Mouse (Mus musculus): ENCODE measurements around the gene Mettl2.
A peak's percentile ranks its signal among the peaks of the same experiment; 100 is the strongest.

Mettl2 gene

DNA sequence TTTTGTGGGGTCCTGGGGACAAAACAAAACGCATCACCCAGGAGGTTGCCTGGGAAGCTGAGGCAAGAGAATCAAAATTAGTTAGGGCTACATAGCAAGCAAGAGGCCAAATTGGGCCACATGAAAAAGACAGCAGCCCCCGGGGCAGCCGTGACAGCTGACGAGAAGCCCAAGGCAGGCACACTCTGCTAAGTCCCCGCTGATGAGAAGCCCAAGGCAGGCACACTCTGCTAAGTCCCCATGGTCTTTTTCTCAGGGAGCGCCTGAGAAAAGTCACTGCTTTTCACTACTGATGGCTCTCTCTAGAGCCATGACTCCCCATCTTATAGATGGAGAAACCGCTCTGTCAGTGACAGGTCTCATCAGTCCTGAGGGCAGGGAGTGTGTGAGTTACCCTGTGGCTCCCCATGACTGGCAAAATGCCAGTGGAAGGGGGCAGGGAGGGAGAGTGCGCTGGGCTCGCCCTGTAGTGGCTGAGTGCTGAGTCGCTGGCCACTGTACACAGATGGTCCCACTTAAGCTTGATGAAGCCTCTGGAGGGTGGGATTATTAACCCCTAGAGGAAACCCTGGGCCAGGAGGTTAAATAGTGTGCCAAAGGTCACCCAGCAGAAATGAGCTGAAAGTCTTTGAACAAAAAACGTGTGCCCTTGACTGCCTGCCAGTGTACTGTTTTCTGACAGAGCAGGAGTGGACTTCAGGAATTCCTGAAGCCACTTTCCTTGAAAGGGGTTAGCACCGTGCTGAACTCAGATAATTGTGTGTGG, 27.0 kb downstream of the Mettl2 start:
- no peak for DNase-seq

DNA sequence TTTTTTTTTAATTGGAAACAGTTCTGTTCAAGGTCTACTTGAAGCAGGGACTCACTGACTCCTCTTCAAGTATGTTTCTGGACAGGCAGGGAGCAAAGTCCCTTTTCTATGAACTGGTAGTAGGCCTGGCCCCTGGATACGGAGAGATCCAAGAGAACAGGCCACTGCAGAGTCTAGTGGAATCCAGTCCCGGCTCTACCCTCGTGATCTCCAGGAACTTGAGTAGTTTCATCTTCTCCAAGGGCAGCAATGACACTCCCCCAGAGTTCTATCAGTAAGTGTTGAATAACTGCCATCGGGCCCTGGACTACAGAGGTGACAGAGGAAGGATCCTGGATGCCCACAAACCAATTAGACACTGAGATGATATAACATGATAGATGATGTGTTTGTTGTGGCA, 29.7 kb downstream of the Mettl2 start:
- DNase-seq, result no peak

DNA sequence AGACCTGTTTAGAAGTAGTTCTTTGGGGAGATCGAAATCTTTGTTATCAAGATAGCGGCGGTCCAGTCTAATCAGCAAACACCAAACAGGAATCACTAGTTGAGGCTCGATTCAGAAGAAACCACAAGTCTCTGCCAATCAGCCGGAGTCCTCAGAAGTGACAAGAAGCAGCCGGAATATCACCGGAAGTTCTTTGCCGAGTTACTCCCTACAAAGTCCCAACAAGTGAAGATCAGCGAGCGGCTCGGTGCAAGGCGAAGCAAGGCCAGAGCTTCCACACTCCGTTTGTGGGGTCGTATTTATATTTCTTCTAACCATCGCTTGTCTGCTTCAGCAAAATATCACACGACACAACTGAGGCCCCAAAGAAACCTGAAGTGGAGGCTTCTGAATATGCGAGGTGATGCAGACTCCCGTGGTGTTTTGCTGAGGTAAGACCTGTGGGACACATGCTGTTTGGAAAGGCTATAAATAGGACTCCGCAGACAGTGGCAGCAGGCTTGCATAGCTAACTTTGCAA, 30.6 kb downstream of the Mettl2 start:
- no peak for DNase-seq

GRCm38 (mm10) chr11:105158047-105158446, 31.8 kb downstream of the Mettl2 start:
- no peak for DNase-seq

GRCm38 (mm10) chr11:105159673-105160360, 33.6 kb downstream of the Mettl2 start:
- no peak for DNase-seq

DNA sequence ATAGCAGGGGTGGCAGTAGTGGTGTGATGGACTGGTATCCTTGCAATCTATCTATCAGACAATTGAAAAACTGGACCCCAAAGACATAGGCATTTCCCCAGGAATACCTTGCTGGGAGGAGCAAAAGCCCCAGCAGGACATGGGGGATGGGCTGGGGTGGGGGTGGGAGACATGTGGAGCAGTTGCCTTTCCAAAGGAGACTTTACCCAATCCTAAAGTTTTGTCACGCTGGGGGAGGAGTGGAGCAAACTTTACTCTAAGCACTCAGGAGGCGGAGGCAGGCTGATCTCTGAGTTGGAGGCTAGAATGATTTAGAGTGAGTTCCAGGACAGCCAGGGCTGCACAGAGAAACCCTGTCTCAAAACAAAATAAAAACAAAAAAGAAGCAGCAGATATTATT, 35.2 kb downstream of the Mettl2 start:
- no peak for DNase-seq

GRCm38 (mm10) chr11:105164516-105165510, 38.6 kb downstream of the Mettl2 start:
- no peak for DNase-seq

DNA sequence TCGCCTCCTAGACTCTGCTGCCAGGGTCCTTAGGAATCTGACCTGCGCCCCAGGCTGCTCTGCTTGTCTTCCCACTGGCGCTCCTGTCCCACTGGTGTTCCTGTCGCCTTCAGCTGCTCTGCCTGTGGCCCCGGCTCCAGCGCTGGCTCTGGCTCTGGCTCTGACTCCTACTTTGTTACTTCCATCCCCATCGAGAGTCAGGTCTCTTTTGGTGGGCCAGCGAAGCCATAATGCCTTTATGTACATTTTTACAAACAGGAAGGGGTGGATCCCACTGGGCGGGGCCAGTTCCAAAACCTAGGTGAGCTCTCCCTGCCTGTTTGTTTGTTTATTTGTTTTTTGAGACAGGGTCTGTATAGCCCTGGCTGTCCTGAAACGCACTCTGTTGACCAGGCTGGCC, 40.6 kb downstream of the Mettl2 start:
- DNase-seq, result no peak

DNA sequence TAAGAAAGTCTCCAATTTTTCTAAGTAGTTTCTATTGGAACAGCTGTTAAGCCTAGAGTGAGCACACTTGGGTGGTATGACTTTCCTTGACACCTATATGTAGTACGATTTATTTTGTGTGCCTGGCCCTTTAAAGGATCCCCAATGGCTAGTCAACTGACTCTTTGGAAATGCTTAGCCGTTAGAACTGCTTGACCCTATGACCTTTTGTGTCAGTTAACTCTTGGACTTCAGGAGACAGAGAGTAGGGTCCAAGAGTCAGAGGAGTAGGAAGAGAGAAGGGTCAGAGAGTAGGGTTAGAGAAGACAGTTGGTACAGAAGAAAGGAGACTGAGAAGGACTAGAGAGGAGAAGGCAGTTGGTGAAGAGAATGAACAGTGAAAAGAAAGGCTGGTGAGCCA, 52.3 kb downstream of the Mettl2 start, which contains the start of gene Tlk2:
Gene Tlk2, plus strand, starts transcription at position 292 of the 400 bp plus-strand sequence.
- no peak for DNase-seq

DNA sequence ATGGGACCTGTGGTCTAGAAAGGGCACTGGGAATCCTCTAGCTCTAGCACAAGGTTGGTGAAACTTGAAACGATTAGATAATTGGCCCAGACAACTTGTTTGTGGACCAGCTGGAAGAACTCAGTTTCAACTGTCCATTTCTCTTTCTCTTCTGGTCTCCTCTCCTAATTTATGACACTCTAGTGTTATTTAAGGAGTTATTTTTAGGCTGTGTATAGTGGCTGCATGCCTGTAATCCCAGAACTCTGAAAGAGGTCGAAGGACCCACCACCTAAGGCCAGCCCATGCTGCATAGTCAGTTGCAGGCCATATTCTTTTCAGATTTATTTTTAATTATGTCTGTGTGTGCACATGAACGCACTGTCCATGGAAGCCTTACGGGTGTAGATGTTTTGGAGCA, 53.3 kb downstream of the Mettl2 start:
- DNase-seq, result no peak

- peak; percentile 38 for DNase-seq
Observed at GRCm38 (mm10) chr11:105180471-105181091, 54.4 kb downstream of the Mettl2 start.

DNA sequence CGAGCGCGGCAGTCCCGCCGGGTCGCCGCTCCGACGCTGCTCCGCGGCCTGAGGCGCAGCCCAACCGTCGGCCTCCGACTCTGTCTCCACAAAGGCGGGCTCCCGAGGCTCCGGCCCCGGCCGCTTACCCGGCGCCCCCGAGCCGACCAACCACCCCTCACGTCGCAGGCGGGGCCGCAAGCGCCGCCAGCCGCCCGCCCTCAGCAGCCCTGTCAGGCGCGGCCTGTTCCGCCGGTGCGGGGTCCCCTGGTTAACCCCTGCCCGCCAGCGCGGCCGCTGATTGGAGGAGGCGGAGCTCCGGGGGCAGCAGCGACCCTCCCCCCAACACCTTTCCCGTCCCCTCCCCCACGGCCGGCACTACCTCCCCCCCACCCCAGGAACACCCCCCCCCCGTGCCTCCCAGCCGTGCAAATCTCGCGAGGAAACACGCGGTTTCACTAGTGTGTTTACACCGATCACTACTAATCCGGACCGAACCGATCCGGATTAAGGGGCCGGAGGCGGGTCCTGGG, 55.0 kb downstream of the Mettl2 start:
- DNase-seq, result peak; percentile 98

GRCm38 (mm10) chr11:105181689-105182460, 55.6 kb downstream of the Mettl2 start:
- DNase-seq, result peak; percentile 38

- no peak for DNase-seq
Observed at GRCm38 (mm10) chr11:105182461-105182855, 56.2 kb downstream of the Mettl2 start.

DNA sequence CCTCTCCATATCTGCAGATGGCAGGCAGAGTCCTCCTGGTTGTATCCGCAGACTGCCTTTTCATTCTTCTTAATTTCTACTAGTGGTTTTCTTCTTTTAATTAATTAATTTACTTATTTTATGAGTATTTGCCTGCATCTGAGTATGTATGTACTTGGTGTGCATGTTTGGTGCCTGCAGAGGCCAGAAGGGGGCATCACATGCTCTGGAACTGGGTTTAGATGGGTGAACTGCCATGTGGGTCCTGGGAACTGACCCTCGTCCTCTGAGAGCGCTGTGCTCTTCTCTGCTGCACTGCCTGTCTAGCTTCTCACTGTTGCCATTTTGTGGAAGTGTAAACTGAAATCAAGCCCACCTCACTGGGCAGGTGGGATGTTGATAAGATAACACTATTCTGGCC, 58.5 kb downstream of the Mettl2 start:
- DNase-seq, result no peak

All from right cerebral cortex, postnatal 4 days (tissue).